ENCODE assay signal across 15 mouse cellular contexts in the genomic region with DNA sequence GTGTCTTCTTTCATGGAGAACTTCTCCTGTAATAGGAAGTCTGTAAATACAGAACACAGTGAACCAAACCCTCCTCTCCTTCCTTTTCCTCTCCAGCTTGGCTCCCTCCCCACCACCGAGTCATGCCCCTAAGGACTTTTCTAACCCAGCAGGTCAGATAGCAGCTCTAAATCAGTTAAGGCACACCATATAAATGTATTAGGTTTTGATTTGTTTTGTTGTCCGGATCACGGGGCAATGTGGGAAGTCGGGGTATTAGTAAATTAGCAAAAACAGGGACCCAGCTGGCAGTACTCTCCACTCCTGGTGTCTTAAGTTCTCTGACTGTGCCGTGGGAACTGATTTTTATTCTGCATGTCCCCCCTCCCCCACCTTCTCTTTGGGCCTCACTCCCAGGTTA. TPM values are rescaled to one million over a fixed set of nuclear protein-coding genes. Genes with fewer than 3 reads are reported as not detected.
DNase-seq lines count a peak whose midpoint lies in the region; ATAC-seq and TF ChIP-seq lines count a peak whose summit lies in the region.
"Had no signal": no experiment of that assay in that cellular context is flagged by ENCODE, and none has a peak within 500 bp of the region (broad histone marks: within the 10 kb centered on the region; RNA-seq: fewer than 3 reads in every experiment).

No protein-coding gene starts in this region.

- peak; percentile 17 to 45 for DNase-seq in heart, adult 18-20 months
- DNase-seq in embryonic facial prominence, embryonic 14.5 days (ENCODE audit: low spot score) = peak; percentile 19
- peak; percentile 15 to 22 for DNase-seq in kidney, adult 8-10 months
- DNase-seq: cerebellum, adult 18-20 months; gastrocnemius, postnatal 36 days; lung, embryonic 14.5 days; thymus, postnatal 25 days had no signal

- H3K4me1 ChIP-seq in heart, embryonic 11.5 days (ENCODE audit: control insufficient read depth, insufficient read depth, low read length) = peaks cover 4% of the 10 kb centered on the region; the same call in 1 of the 2 replicates
- peaks cover 16% of the 10 kb centered on the region for H3K4me1 ChIP-seq in embryonic facial prominence, embryonic 14.5 days (ENCODE audit: control insufficient read depth, insufficient read depth, low read length)

- 45% methylated on average over 5 of the region's 5 CpGs for WGBS in heart, embryonic 11.5 days (ENCODE audit: insufficient replicate concordance)
- 24% methylated on average over 5 of the region's 5 CpGs for WGBS in embryonic facial prominence, embryonic 14.5 days

- no peak overlapping the region for H3ac ChIP-seq in myocyte (ENCODE audit: control insufficient read depth, insufficient read length)

- ATAC-seq in heart, embryonic 11.5 days (replicated peaks; ENCODE audit: insufficient number of reproducible peaks, low FRiP score, low TSS enrichment) = no peak
- ATAC-seq in embryonic facial prominence, embryonic 14.5 days (ENCODE audit: low read depth) = no peak
- ATAC-seq in granulocyte monocyte progenitor cell, adult 5-6 weeks (replicated peaks; ENCODE audit: poor library complexity, severe bottlenecking) = no peak
- ATAC-seq in frontal cortex, adult (ENCODE audit: low TSS enrichment) = no peak
- ATAC-seq: Patski had no signal

- H3K27me3 ChIP-seq in heart, embryonic 11.5 days (ENCODE audit: control insufficient read depth, insufficient read depth, low read length) = peaks cover 23% of the 10 kb centered on the region
- no peaks in the 10 kb centered on the region for H3K27me3 ChIP-seq in embryonic facial prominence, embryonic 14.5 days (replicated peaks; ENCODE audit: control insufficient read depth, insufficient read depth, low read length)
- no peaks in the 10 kb centered on the region for H3K27me3 ChIP-seq in myocyte (ENCODE audit: control insufficient read depth, insufficient read depth, insufficient read length)
- H3K27me3 ChIP-seq: CH12.LX; forebrain, embryonic 12.5 days; hindbrain, embryonic 15.5 days; Patski had no signal

- H3K9ac ChIP-seq in heart, embryonic 11.5 days (ENCODE audit: low read depth, low read length) = no peak overlapping the region
- H3K9ac ChIP-seq in embryonic facial prominence, embryonic 14.5 days (ENCODE audit: low read depth, low read length) = no peak overlapping the region
- H3K9ac ChIP-seq: forebrain, embryonic 12.5 days; hindbrain, embryonic 15.5 days; lung, embryonic 14.5 days had no signal

- no peak overlapping the region for H3K4me2 ChIP-seq in heart, embryonic 11.5 days
- H3K4me2 ChIP-seq in embryonic facial prominence, embryonic 14.5 days (ENCODE audit: low read depth, low read length) = no peak overlapping the region
- peak overlapping the region; percentile 46 for H3K4me2 ChIP-seq in myocyte (ENCODE audit: low read depth)
- H3K4me2 ChIP-seq: forebrain, embryonic 12.5 days; hindbrain, embryonic 15.5 days; lung, embryonic 14.5 days had no signal

- TF ChIP-seq POLR2A in myocyte (IDR thresholded peaks at IDR 0.05; ENCODE audit: insufficient read length, low read depth) = no peak

- H3K4me3 ChIP-seq in heart, embryonic 11.5 days (ENCODE audit: low read depth, low read length) = no peak overlapping the region
- no peak overlapping the region for H3K4me3 ChIP-seq in embryonic facial prominence, embryonic 14.5 days (ENCODE audit: low read depth, low read length)
- H3K4me3 ChIP-seq in myocyte = no peak overlapping the region
- H3K4me3 ChIP-seq: forebrain, embryonic 12.5 days; hindbrain, embryonic 15.5 days had no signal

- H3K27ac ChIP-seq in heart, embryonic 11.5 days (ENCODE audit: low read depth, low read length) = no peak overlapping the region
- H3K27ac ChIP-seq in embryonic facial prominence, embryonic 14.5 days (replicated peaks; ENCODE audit: low read depth, low read length) = no peak overlapping the region; the same call in 1 of the 2 replicates
- H3K27ac ChIP-seq: forebrain, embryonic 12.5 days; hindbrain, embryonic 15.5 days had no signal

- no peaks in the 10 kb centered on the region for H3K9me3 ChIP-seq in heart, embryonic 11.5 days (replicated peaks; ENCODE audit: control insufficient read depth, low read length)
- H3K9me3 ChIP-seq in embryonic facial prominence, embryonic 14.5 days (ENCODE audit: control insufficient read depth, low read length) = no peaks in the 10 kb centered on the region
- H3K9me3 ChIP-seq: forebrain, embryonic 12.5 days; hindbrain, embryonic 15.5 days had no signal

- H3K36me3 ChIP-seq in heart, embryonic 11.5 days (ENCODE audit: control insufficient read depth, insufficient read depth, low read length) = no peaks in the 10 kb centered on the region
- H3K36me3 ChIP-seq in embryonic facial prominence, embryonic 14.5 days (ENCODE audit: control insufficient read depth, insufficient read depth, low read length) = no peaks in the 10 kb centered on the region
- H3K36me3 ChIP-seq in myocyte (ENCODE audit: control insufficient read depth, insufficient read depth) = no peaks in the 10 kb centered on the region
- H3K36me3 ChIP-seq: forebrain, embryonic 12.5 days; hindbrain, embryonic 15.5 days had no signal

- H3K79me2 ChIP-seq in myocyte (ENCODE audit: control insufficient read depth, insufficient read depth) = peaks cover 89% of the 10 kb centered on the region

TF ChIP-seq in myocyte, 11 proteins besides CTCF, POLR2A, EP300 and RAD21:
- TF ChIP-seq MYOG (IDR thresholded peaks at IDR 0.05; ENCODE audit: control insufficient read depth in 1 of 3, insufficient read depth in 1 of 3, insufficient read length in 2 of 3, low read depth in 2 of 3) (no peak), CEBPB (IDR thresholded peaks at IDR 0.05; ENCODE audit: insufficient read depth, poor library complexity, severe bottlenecking) (no peak), TCF3 (IDR thresholded peaks at IDR 0.05; ENCODE audit: insufficient read length, low read depth) (no peak), E2F4 (IDR thresholded peaks at IDR 0.05; ENCODE audit: insufficient read depth) (no peak), MYOD1 (IDR thresholded peaks at IDR 0.05; ENCODE audit: control insufficient read depth in 1 of 3, insufficient read length in 2 of 3, low read depth in 2 of 3) (no peak), SRF (IDR thresholded peaks at IDR 0.05; ENCODE audit: control insufficient read depth, insufficient read length, low read depth) (no peak), USF1 (IDR thresholded peaks at IDR 0.05; ENCODE audit: low read depth) (no peak), REST (IDR thresholded peaks at IDR 0.05; ENCODE audit: insufficient read depth, insufficient read length) (no peak), POLR2AphosphoS2 (IDR thresholded peaks at IDR 0.05; ENCODE audit: insufficient read length, low read depth) (no peak), MAX (IDR thresholded peaks at IDR 0.05; ENCODE audit: low read depth) (no peak), TCF12 (IDR thresholded peaks at IDR 0.05; ENCODE audit: insufficient read depth, poor library complexity, severe bottlenecking) (no peak)
TF ChIP-seq in myocyte: peak in this region for 0.

RNA-seq across cellular contexts. Expression of gene Tes, which starts 14.4 kb away (rescaled TPM):
- total RNA-seq in heart, adult 18-20 months (2021) = 1 to 10 TPM; 3.6 to 6.4 TPM
- polyA plus RNA-seq in heart, embryonic 11.5 days (2014; fragmentation: Nextera tagmentation; extraction: Ambion mirVana) = 18.9 and 21.7 TPM in 2 replicates
- 36.0 and 48.0 TPM in 2 replicates for polyA plus RNA-seq in embryonic facial prominence, embryonic 14.5 days (2014; fragmentation: Nextera tagmentation; extraction: Ambion mirVana)
- 34.5 TPM for polyA plus RNA-seq in myocyte (2012; fragmentation: generic; extraction: Trizol)
- total RNA-seq in granulocyte monocyte progenitor cell, adult 5-6 weeks (2014; fragmentation: Nextera tagmentation) = 27.5 and 37.4 TPM in 2 replicates
- 40.0 and 47.5 TPM in 2 replicates for total RNA-seq in granulocyte monocyte progenitor cell, adult 5-6 weeks (2017)
- total RNA-seq: CH12.LX had no signal
